25 mouse cellular contexts compared by ENCODE assay signal in genomic region chr2:38422406-38422805, GRCm38 (mm10).
DNase-seq lines count a peak whose midpoint lies in the region; ATAC-seq and TF ChIP-seq lines count a peak whose summit lies in the region.
"Had no signal": no experiment of that assay in that cellular context is flagged by ENCODE, and none has a peak within 500 bp of the region (broad histone marks: within the 10 kb centered on the region; RNA-seq: fewer than 3 reads in every experiment).

No protein-coding gene starts in this region.

- WGBS in hindbrain, embryonic 10.5 days: 85% methylated on average over 3 of the region's 3 CpGs
- 90% methylated on average over 3 of the region's 3 CpGs for WGBS in hindbrain, embryonic 14.5 days
- WGBS in midbrain, embryonic 10.5 days: 89% methylated on average over 3 of the region's 3 CpGs
- 90% methylated on average over 3 of the region's 3 CpGs for WGBS in midbrain, embryonic 13.5 days
- 82% methylated on average over 3 of the region's 3 CpGs for WGBS in embryonic facial prominence, embryonic 10.5 days

- H3K36me3 ChIP-seq in hindbrain, embryonic 10.5 days: no peaks in the 10 kb centered on the region
- H3K36me3 ChIP-seq in hindbrain, embryonic 14.5 days (replicated peaks; ENCODE audit: control insufficient read depth, insufficient read depth): no peaks in the 10 kb centered on the region
- no peaks in the 10 kb centered on the region for H3K36me3 ChIP-seq in midbrain, embryonic 10.5 days
- H3K36me3 ChIP-seq in midbrain, embryonic 13.5 days: no peaks in the 10 kb centered on the region
- no peaks in the 10 kb centered on the region for H3K36me3 ChIP-seq in ES-Bruce4 (ENCODE audit: control insufficient read depth, insufficient read depth, low read length, poor library complexity, severe bottlenecking)
- no peaks in the 10 kb centered on the region for H3K36me3 ChIP-seq in embryonic facial prominence, embryonic 10.5 days (replicated peaks)
- H3K36me3 ChIP-seq: embryonic facial prominence, embryonic 13.5 days; embryonic facial prominence, embryonic 15.5 days; forebrain, embryonic 12.5 days; G1E had no signal

- no peak for TF ChIP-seq CTCF in ES-Bruce4 (IDR thresholded peaks at IDR 0.05; ENCODE audit: low read depth, low read length)

- TF ChIP-seq POLR2A in ES-Bruce4 (IDR thresholded peaks at IDR 0.05; ENCODE audit: insufficient read depth, low read length): no peak

- peaks cover 46% of the 10 kb centered on the region for H3K4me1 ChIP-seq in hindbrain, embryonic 10.5 days (replicated peaks)
- H3K4me1 ChIP-seq in hindbrain, embryonic 14.5 days (replicated peaks; ENCODE audit: control insufficient read depth, insufficient read depth, low read length): peaks cover 16% of the 10 kb centered on the region
- H3K4me1 ChIP-seq in midbrain, embryonic 10.5 days: peaks cover 57% of the 10 kb centered on the region
- peaks cover 28% of the 10 kb centered on the region for H3K4me1 ChIP-seq in midbrain, embryonic 13.5 days (replicated peaks)
- H3K4me1 ChIP-seq in ES-Bruce4 (ENCODE audit: control insufficient read depth, insufficient read depth, low read length): peaks cover 3% of the 10 kb centered on the region
- peaks cover 34% of the 10 kb centered on the region for H3K4me1 ChIP-seq in embryonic facial prominence, embryonic 10.5 days

- no peak for DNase-seq in hindbrain, embryonic 10.5 days (ENCODE audit: low spot score)
- DNase-seq in hindbrain, embryonic 14.5 days (ENCODE audit: low spot score): no peak
- DNase-seq in midbrain, embryonic 10.5 days (ENCODE audit: low spot score): no peak
- peak; percentile 65 for DNase-seq in R1 (ENCODE audit: low read depth, low spot score)
- DNase-seq in embryonic facial prominence, embryonic 10.5 days (ENCODE audit: low spot score): no peak
- DNase-seq in frontal cortex, adult 2 months (ENCODE audit: extremely low spot score in 1 of 2, low spot score in 1 of 2): no peak
- DNase-seq: adrenal gland, adult 8-10 months; adrenal gland, postnatal 14 days; adrenal gland, postnatal 36 days; cerebellum, adult 11-12 months; cerebellum, adult 2 months; cerebellum, adult 9-10 months; cerebellum, postnatal 10 days; cerebellum, postnatal 25 days had no signal

- ATAC-seq in hindbrain, embryonic 14.5 days (ENCODE audit: low FRiP score): no peak
- no peak for ATAC-seq in midbrain, embryonic 13.5 days
- ATAC-seq: activated CD4-positive, CD25-positive, alpha-beta regulatory T cell, adult 4 months; forebrain, embryonic 14.5 days; forebrain, embryonic 16.5 days; Patski had no signal

- 0 out of 2 replicates have a peak, but pooled peaks have one; percentile 48 for TF ChIP-seq EP300 in ES-Bruce4 (IDR thresholded peaks at IDR 0.05; ENCODE audit: insufficient read depth, low read depth, low read length)

- H3K9ac ChIP-seq in hindbrain, embryonic 14.5 days: no peak overlapping the region
- H3K9ac ChIP-seq in midbrain, embryonic 13.5 days (replicated peaks): no peak overlapping the region
- no peak overlapping the region for H3K9ac ChIP-seq in ES-Bruce4 (ENCODE audit: low read depth, poor library complexity, severe bottlenecking)
- H3K9ac ChIP-seq: embryonic facial prominence, embryonic 13.5 days; embryonic facial prominence, embryonic 15.5 days; forebrain, embryonic 12.5 days had no signal

- no peak overlapping the region for H3K4me2 ChIP-seq in hindbrain, embryonic 14.5 days (replicated peaks)
- H3K4me2 ChIP-seq in midbrain, embryonic 13.5 days (replicated peaks): no peak overlapping the region
- H3K4me2 ChIP-seq: embryonic facial prominence, embryonic 13.5 days; embryonic facial prominence, embryonic 15.5 days; forebrain, embryonic 12.5 days had no signal

- H3K9me3 ChIP-seq in hindbrain, embryonic 10.5 days: no peaks in the 10 kb centered on the region
- no peaks in the 10 kb centered on the region for H3K9me3 ChIP-seq in hindbrain, embryonic 14.5 days (ENCODE audit: control insufficient read depth, low read length)
- H3K9me3 ChIP-seq in midbrain, embryonic 10.5 days (replicated peaks): no peaks in the 10 kb centered on the region
- no peaks in the 10 kb centered on the region for H3K9me3 ChIP-seq in midbrain, embryonic 13.5 days
- no peaks in the 10 kb centered on the region for H3K9me3 ChIP-seq in ES-Bruce4 (replicated peaks; ENCODE audit: control insufficient read depth, insufficient read depth, low read length, poor library complexity, severe bottlenecking)
- H3K9me3 ChIP-seq in embryonic facial prominence, embryonic 10.5 days: no peaks in the 10 kb centered on the region
- H3K9me3 ChIP-seq: embryonic facial prominence, embryonic 13.5 days; embryonic facial prominence, embryonic 15.5 days; forebrain, embryonic 12.5 days; G1E had no signal

- no peak overlapping the region for H3K4me3 ChIP-seq in hindbrain, embryonic 10.5 days
- H3K4me3 ChIP-seq in hindbrain, embryonic 14.5 days (replicated peaks; ENCODE audit: low read length): no peak overlapping the region
- no peak overlapping the region for H3K4me3 ChIP-seq in midbrain, embryonic 10.5 days
- no peak overlapping the region for H3K4me3 ChIP-seq in midbrain, embryonic 13.5 days (replicated peaks)
- no peak overlapping the region for H3K4me3 ChIP-seq in ES-Bruce4 (ENCODE audit: low read depth, low read length)
- H3K4me3 ChIP-seq in embryonic facial prominence, embryonic 10.5 days: no peak overlapping the region
- H3K4me3 ChIP-seq: embryonic facial prominence, embryonic 13.5 days; embryonic facial prominence, embryonic 15.5 days; erythroblast, embryonic 14.5 days; forebrain, embryonic 12.5 days had no signal

- H3K27me3 ChIP-seq in hindbrain, embryonic 10.5 days (ENCODE audit: insufficient read depth, poor library complexity, severe bottlenecking): 0 out of 2 replicates have a peak, but pooled peaks cover 14% of the 10 kb centered on the region
- no peaks in the 10 kb centered on the region for H3K27me3 ChIP-seq in hindbrain, embryonic 14.5 days (ENCODE audit: control insufficient read depth, insufficient read depth, low read length)
- H3K27me3 ChIP-seq in midbrain, embryonic 10.5 days (ENCODE audit: low read depth, poor library complexity, severe bottlenecking): peaks cover 50% of the 10 kb centered on the region
- no peaks in the 10 kb centered on the region; the same call in 1 of the 2 replicates for H3K27me3 ChIP-seq in midbrain, embryonic 13.5 days
- H3K27me3 ChIP-seq in ES-Bruce4 (ENCODE audit: control insufficient read depth, insufficient read depth, low read length, poor library complexity, severe bottlenecking): no peaks in the 10 kb centered on the region
- H3K27me3 ChIP-seq in embryonic facial prominence, embryonic 10.5 days (replicated peaks; ENCODE audit: low read depth, poor library complexity, severe bottlenecking): 0 out of 2 replicates have a peak, but pooled peaks cover 9% of the 10 kb centered on the region
- H3K27me3 ChIP-seq: embryonic facial prominence, embryonic 13.5 days; embryonic facial prominence, embryonic 15.5 days; forebrain, embryonic 12.5 days had no signal

- peak overlapping the region; percentile 54; the same call in 1 of the 2 replicates for H3K27ac ChIP-seq in hindbrain, embryonic 10.5 days
- no peak overlapping the region for H3K27ac ChIP-seq in hindbrain, embryonic 14.5 days
- H3K27ac ChIP-seq in midbrain, embryonic 10.5 days (replicated peaks): peak overlapping the region; percentile 50
- no peak overlapping the region for H3K27ac ChIP-seq in midbrain, embryonic 13.5 days
- H3K27ac ChIP-seq in ES-Bruce4 (ENCODE audit: insufficient read depth, low read length): no peak overlapping the region
- H3K27ac ChIP-seq in embryonic facial prominence, embryonic 10.5 days (replicated peaks): no peak overlapping the region; the same call in 1 of the 2 replicates
- H3K27ac ChIP-seq: embryonic facial prominence, embryonic 13.5 days; embryonic facial prominence, embryonic 15.5 days had no signal

Comparison
In these comparisons a context has a peak if more than half of its experiments do, and no peak if none do; other contexts are left out.
1. H3K27ac ChIP-seq: peak in hindbrain, embryonic 10.5 days (single experiment) and midbrain, embryonic 10.5 days (single experiment); none in hindbrain, embryonic 14.5 days (single experiment), midbrain, embryonic 13.5 days (single experiment), ES-Bruce4 (single experiment) and embryonic facial prominence, embryonic 10.5 days (single experiment).